Mouse (Mus musculus) cerebellum, adult 18-20 months (tissue): ENCODE results near the gene Rbp7.
"Not testable (repeated sequence)": the region's sequence is repeated elsewhere in the genome, so short reads cannot be mapped to it uniquely, and the experiment has no call there.

ENCODE experiments used
- DNase-seq, 2 experiments: peaks; one replicate each; pipeline ENCODE4 v3.0.0; 2021

Gene Rbp7

GRCm38 (mm10) chr4:149454879-149455278, at the start of gene Rbp7:
TSS of gene Rbp7 (minus strand) at chr4:149454978.
- DNase-seq: no peak

DNA sequence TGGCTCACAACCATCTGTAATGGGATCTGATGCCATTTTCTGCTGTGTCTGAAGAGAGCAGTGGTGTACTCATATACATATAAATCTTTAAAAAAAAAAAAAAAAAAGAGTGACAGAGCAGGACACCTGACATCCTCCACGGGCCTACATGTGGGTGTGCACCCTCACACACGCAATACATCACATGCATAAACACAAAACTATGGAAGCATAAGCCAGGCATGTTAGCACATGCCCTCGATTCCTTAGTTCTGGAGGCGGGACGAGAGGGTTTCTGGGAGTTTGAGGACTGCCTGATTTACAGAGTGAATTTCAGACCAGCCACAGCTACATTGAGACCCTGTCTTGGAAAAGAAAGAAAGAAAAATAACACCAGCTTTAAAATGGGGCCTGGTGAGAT, 49.6 kb upstream of the Rbp7 start:
- DNase-seq: no peak

DNA sequence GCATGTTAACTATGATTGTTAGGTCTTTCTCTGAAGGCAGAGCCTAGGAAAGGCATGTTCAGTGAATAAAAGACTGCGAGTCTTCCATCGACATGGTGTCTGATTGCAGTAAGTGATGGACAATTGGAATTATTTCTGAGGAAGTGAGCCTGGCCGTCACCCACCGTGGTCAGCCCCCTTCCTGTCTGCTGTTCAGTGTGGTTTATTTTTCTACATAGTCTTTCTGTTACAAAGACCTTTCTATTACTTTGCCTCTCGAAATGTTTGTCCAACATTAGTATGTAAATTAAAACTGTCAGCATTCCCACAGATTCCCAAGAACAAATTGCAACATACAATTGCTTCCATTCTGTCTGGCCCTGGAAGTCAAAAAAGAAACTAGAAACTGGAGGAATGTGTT, 45.0 kb upstream of the Rbp7 start:
- DNase-seq: no peak

DNA sequence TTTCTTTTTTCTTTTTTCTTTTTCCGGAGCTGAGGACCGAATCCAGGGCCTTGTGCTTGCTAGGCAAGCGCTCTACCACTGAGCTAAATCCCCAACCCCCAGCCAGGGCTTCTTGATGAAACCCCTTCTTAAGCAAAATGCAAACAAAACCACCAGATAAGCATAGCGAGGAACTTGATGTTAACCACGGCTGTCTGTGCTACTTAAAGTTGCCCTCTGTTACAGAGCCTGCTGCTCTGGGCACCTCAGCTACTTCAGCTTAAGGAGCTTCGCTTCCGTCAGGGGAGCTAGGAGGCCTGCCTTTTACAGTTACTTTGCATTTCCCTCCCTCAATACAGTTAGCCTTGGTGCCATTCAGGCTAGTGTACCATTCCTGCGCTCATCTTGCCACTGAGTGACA, 44.1 kb upstream of the Rbp7 start:
- DNase-seq: no peak

- DNase-seq: no peak
Observed at GRCm38 (mm10) chr4:149496612-149497011, 41.8 kb upstream of the Rbp7 start.

DNA sequence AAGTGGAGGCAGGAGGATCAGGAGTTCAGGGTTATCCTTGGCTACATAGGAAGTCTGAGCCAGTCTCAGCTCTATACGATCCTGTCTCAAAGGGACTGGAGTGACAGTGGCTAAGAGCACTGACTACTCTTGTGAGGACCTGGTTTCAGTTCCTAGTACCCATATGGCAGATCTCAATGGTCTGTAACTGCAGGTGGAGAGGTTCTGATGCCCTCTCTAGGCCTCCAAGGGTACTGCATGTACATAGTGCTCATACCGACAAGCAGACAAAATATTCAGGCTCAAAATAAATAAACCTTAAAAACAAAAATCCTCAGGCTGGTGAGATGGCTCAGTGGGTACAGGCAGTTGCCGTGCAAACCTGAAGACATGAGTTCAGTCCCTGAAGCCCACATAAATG, 36.4 kb upstream of the Rbp7 start:
- no peak for DNase-seq

GRCm38 (mm10) chr4:149489415-149490240, 34.9 kb upstream of the Rbp7 start:
- no peak for DNase-seq

- DNase-seq: no peak
Observed at GRCm38 (mm10) chr4:149487729-149488128, 33.0 kb upstream of the Rbp7 start.

DNA sequence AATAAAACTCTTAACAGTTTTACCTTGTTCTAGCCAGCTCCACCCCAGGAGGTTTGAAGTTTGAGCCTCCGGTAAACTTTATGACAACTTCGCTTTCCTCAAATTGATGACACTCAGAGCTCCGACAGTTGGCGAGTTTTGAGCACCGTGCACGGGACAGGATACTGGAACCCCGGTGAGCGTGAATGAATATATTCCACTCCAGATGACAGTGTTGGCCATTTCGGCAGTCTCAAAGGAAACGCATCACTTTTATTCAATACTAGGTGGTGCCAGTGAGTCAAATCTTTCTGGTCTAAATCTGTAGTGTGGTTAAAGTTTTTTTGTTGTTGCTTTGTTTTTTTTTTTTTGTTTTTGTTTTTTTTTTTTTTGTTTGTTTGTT, 31.0 kb upstream of the Rbp7 start:
- DNase-seq: peak; percentile 22 to 25

- DNase-seq: peak; percentile 92 to 93
Observed at GRCm38 (mm10) chr4:149485053-149485824, 30.5 kb upstream of the Rbp7 start, which contains the start of the genes Nmnat1 and Lzic. TSS of gene Nmnat1 (minus strand) at chr4:149485202. TSS of gene Lzic (plus strand) at chr4:149485229.

DNA sequence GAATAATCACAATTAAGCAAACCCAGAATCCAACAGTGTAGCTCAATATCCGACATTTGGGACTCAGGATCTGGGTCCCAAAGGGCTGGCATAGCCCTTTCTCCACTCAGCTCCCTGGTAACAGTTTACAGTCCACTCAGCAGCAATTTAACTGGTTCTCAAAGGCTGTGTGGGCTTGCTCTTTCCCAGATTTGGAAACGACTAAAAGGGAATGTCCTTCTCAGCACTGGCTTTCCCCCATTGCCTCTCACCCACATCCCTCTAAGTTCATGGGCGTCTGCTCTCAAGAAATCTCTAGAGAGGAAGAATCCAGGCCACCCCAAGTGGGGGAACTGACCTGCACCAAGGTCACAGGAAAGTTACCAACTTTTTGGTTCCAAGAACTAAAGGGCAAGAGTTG, 29.8 kb upstream of the Rbp7 start:
- peak in 1 of 2 experiments; percentile 8 for DNase-seq

DNA sequence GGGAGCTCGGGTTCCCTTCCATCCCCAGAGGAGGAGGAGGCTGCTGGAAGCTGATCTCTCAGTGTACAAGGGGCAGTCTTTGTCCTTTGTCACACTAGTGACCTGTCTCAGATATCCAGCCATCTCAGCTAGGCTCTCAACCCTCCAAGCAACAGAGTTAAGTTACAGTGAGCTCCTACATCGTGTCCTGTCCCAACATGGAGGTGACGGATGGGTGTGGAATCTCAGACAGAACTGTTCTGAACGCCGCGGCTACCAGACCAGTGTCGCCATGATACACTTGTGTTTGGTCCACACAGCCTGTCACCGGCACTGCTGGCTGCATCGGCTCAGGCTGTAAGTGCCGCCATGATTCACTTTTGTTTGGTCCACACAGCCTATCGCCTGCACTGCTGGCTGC, 22.3 kb upstream of the Rbp7 start, which contains the start of gene Tmem274:
TSS of gene Tmem274 (plus strand) at position 301 of the 400 bp plus-strand sequence.
- DNase-seq: no peak

- DNase-seq: no peak
Observed at GRCm38 (mm10) chr4:149475096-149475495, 20.3 kb upstream of the Rbp7 start.

DNA sequence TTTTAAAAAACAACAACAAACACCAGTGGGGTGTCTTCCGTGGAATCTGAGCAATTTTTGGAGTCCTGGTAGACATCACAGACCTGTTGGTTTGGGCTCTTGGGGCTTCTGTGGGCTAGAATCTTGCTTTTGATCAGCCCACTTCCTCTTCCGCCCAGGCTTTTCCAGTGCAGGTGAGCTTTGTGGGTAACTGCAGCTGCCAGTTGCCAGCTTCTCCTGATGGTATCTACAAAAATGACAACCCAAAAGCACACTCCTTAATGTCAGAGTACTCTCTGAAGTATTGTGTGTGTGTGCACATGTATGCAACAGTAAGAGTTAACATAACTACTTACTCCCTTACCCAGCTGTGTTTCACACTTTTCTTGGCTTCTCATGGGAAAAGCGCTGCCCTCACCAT, 14.8 kb upstream of the Rbp7 start:
- DNase-seq: no peak

DNA sequence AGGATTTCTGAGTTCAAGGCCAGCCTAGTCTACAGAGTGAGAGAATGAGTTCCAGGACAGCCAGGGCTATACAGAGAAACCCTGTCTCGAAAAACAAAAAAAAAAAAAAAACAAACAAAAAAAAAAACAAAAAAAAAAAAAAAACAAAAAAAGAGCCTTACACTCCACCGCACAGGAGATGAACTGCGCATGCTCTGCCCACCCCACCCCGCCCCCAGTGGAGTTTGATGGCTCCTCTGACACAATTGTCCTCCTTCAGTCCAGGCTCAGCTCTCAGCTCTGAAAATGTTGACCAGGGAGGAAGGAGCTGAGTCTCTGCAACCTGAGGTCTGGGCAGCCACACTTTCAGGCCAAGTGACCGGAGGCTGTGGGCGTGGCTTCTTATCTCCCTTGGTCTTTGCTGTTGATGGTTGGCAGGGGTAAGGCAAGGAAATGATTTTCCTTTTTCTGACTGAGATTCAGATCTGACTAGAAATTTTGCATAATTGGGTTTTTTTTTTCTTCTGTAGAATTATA, 8.7 kb upstream of the Rbp7 start:
- DNase-seq: no peak

DNA sequence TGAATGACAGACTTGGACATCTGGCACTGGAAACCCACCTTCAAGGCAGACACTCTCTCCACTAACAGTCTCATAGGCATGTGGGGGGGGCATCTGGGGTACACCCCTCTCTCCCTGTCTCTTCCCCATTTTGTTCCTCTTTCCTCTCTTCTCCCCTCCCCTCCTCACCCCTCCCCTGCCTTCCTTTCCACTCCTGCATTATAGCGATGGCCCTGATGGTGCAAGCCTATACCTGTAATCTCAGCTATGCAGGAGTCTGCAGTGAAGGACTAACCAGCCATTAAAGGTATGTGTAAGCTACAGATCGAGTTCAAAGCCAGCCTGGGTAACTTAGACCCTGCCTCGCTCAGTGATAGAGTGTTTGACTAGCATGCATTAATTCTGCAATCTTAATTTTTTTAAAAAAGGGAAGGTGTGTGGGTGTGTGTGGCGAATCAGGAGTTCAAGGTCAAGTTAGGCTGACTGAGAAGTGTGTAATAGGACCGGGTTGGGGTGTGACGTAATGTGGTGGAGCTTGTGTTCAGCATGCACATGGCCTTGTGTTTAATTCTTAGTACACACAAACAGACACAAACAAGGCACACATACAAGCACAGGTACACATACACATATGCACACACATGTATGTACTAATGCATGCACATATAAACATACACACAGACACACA, 7.7 kb upstream of the Rbp7 start:
- DNase-seq: no peak

GRCm38 (mm10) chr4:149461579-149462304, 7.0 kb upstream of the Rbp7 start:
- DNase-seq: peak; percentile 75 to 79

- DNase-seq: peak in 1 of 2 experiments; percentile 12
Observed at GRCm38 (mm10) chr4:149460475-149460874, 5.7 kb upstream of the Rbp7 start.

GRCm38 (mm10) chr4:149459425-149459824, 4.6 kb upstream of the Rbp7 start:
- DNase-seq: no peak

DNA sequence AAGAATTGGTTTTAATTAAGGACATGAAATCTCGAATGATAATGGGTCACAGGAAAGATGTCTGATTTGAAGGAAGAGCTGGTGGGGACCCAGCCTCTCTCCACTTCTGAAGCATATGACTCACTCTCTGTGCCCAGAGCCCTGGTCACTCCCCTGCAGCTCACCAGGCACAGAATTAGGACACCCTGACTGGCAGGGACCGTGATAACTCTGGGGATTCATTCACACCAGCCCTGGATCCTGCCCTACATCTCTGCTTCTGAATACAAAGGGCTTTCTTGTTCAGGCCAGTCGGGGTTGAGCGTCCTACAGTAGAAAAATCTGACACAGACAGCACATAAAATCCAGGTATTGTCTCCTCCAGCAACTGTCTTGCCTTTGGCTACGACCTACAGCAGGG, 3.7 kb upstream of the Rbp7 start:
- no peak for DNase-seq

- DNase-seq: peak in 1 of 2 experiments; percentile 35
Observed at GRCm38 (mm10) chr4:149457831-149458430, 3.2 kb upstream of the Rbp7 start.

DNA sequence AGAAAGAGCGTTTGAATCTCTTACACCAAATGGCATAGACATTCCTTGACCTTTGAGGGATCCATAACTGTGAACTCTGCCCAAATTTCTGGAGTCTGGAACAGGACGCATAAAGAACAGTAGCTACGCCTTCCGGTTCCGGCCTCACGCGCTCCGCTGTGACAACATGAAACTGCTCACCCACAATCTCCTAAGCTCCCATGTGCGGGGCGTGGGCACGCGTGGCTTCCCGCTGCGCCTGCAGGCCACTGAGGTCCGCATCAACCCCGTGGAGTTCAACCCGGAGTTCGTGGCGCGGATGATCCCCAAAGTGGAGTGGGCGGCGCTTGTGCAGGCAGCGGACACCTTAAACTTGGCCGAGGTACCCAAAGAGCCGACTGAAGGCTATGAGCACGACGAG, 2.4 kb upstream of the Rbp7 start:
- DNase-seq: not testable (repeated sequence)
